Mouse (Mus musculus) myocyte (in vitro differentiated cells): ENCODE measurements around the gene Nbeal2.
A peak's percentile ranks its signal among the peaks of the same experiment; 100 is the strongest.

Source experiments
- CEBPB ChIP-seq: IDR thresholded peaks from 2 replicates; pipeline ENCODE4 v1.6.1; 2011; ENCODE audit warnings: mild to moderate bottlenecking, moderate library complexity; ENCODE audit not compliant: poor library complexity, insufficient read depth, severe bottlenecking
- E2F4 ChIP-seq: IDR thresholded peaks from one replicate; pipeline ENCODE4 v1.6.1; 2011; ENCODE audit warnings: mild to moderate bottlenecking, control low read depth, moderate library complexity; ENCODE audit not compliant: insufficient read depth
- MAX ChIP-seq: IDR thresholded peaks from one replicate; pipeline ENCODE4 v1.6.1; 2011; ENCODE audit warnings: low read depth, mild to moderate bottlenecking, control low read depth
- MYOD1 ChIP-seq, 3 experiments: IDR thresholded peaks; one replicate each; pipeline ENCODE4 v1.6.1; 2011; ENCODE audit warnings: control low read depth in 2 of 3, low read depth in 2 of 3, mild to moderate bottlenecking in 2 of 3, moderate library complexity in 1 of 3; ENCODE audit not compliant: insufficient read length in 2 of 3, control insufficient read depth in 1 of 3
- MYOG ChIP-seq, 3 experiments: IDR thresholded peaks; one replicate each; pipeline ENCODE4 v1.6.1; 2011; ENCODE audit warnings: control low read depth in 2 of 3, low read depth in 2 of 3, mild to moderate bottlenecking in 2 of 3; ENCODE audit not compliant: insufficient read length in 2 of 3, control insufficient read depth in 1 of 3, insufficient read depth in 1 of 3
- POLR2A ChIP-seq: IDR thresholded peaks from one replicate; pipeline ENCODE4 v1.6.1; 2011; ENCODE audit warnings: low read depth, mild to moderate bottlenecking, control low read depth, moderate library complexity; ENCODE audit not compliant: insufficient read length
- POLR2AphosphoS2 ChIP-seq: IDR thresholded peaks from one replicate; pipeline ENCODE4 v1.6.1; 2011; ENCODE audit warnings: low read depth, control low read depth; ENCODE audit not compliant: insufficient read length
- REST ChIP-seq: IDR thresholded peaks from one replicate; pipeline ENCODE4 v1.6.1; 2011; ENCODE audit warnings: mild to moderate bottlenecking, control low read depth, moderate library complexity; ENCODE audit not compliant: insufficient read depth, insufficient read length
- SRF ChIP-seq: IDR thresholded peaks from one replicate; pipeline ENCODE4 v1.6.1; 2011; ENCODE audit warnings: low read depth; ENCODE audit not compliant: control insufficient read depth, insufficient read length
- TCF12 ChIP-seq: IDR thresholded peaks from one replicate; pipeline ENCODE4 v1.6.1; 2011; ENCODE audit warnings: mild to moderate bottlenecking, control low read depth; ENCODE audit not compliant: poor library complexity, insufficient read depth, severe bottlenecking
- TCF3 ChIP-seq: IDR thresholded peaks from one replicate; pipeline ENCODE4 v1.6.1; 2011; ENCODE audit warnings: low read depth, control low read depth; ENCODE audit not compliant: insufficient read length
- USF1 ChIP-seq: IDR thresholded peaks from one replicate; pipeline ENCODE4 v1.6.1; 2011; ENCODE audit warnings: low read depth, mild to moderate bottlenecking, control low read depth, moderate library complexity

DNA sequence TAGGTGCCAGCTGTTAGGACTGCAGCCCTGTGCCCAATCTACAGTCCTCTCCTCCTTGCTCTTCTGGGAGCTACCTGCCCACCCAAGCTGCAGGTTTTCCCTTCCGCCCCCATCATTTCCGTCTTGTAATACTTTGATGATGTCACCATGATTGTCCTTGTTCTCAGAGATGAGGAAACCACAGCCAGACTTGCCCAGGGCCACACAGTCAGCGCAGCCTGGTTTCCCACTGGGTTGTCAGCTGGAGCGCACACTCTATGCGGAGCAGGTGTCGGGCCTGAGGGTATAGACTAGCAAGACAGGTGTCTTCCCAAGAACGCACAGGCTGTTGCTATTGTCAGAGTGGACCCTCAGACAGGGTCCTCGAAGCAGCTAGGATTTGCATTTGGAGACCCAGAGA lies 31.2 kb upstream of the Nbeal2 start:
- TF ChIP-seq USF1 (no peak), SRF (no peak), MYOD1 (IDR thresholded peaks at IDR 0.05; ENCODE audit: control insufficient read depth in 1 of 3, insufficient read length in 2 of 3, low read depth in 2 of 3) (peak in 2 of 3 experiments; percentile 74 to 79), POLR2A (no peak), TCF12 (no peak), CEBPB (peak; percentile 24; the same call in 1 of the 2 replicates), MAX (no peak), MYOG (IDR thresholded peaks at IDR 0.05; ENCODE audit: control insufficient read depth in 1 of 3, insufficient read depth in 1 of 3, insufficient read length in 2 of 3, low read depth in 2 of 3) (peak in 2 of 3 experiments; percentile 76 to 81), E2F4 (no peak), POLR2AphosphoS2 (no peak), TCF3 (no peak), REST (no peak)
